Mouse (Mus musculus) left cerebral cortex, postnatal 10 days (tissue): ENCODE measurements at regions not wholly inside any gene's neighbourhood (a gene's known extent, or its start where the extent isn't known, plus 50 kb on each side); places are given as distances from the start of the nearest gene placed in this dataset.

Experiments
- DNase-seq, 2 experiments: peaks; one replicate each; pipeline ENCODE4 v3.0.0; 2021 to 2022; ENCODE audit warnings: low spot score in 2 of 2, mixed read lengths in 1 of 2; ENCODE audit errors: extremely low spot score in 1 of 2
- intact Hi-C: fragments of 180-260 bp; cut with DNase I; formaldehyde crosslinking; loops from one replicate; pipeline ENCODE4 v1.15.1; 2025

- intact Hi-C loops: no loop called here
- no peak for DNase-seq
These were observed 155.8 kb upstream of the Rad23b start for GRCm38 (mm10) chr4:55194061-55194460.

DNA sequence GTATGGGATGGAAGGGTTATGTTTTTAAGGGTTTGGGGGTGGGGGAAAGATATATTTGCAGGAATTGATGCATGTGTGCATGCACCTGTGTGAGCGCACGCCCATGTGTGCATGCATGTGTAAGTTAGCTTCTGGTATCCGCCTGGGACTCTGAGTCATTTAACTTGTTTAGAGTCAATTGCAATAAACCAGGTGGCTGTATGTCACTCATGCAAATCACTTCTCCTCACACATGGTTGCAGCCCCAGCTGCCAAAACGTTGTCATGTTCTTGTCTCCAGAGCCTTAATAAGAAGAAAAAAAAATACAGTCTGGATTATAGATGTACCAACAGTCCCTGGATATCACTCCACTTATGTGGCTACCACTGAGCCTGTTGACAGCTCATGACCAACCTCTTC, 155.3 kb upstream of the Rad23b start:
- intact Hi-C loops: no loop called here
- no peak for DNase-seq

GRCm38 (mm10) chr4:55203731-55204710, 145.8 kb upstream of the Rad23b start:
- peak in 1 of 2 experiments; percentile 26 for DNase-seq
- intact Hi-C loops: no loop called here

GRCm38 (mm10) chr4:55206226-55206625, 143.6 kb upstream of the Rad23b start:
- intact Hi-C loops: no loop called here
- DNase-seq: no peak

GRCm38 (mm10) chr4:55207749-55208385, 142.0 kb upstream of the Rad23b start:
- intact Hi-C loops: no loop called here

DNA sequence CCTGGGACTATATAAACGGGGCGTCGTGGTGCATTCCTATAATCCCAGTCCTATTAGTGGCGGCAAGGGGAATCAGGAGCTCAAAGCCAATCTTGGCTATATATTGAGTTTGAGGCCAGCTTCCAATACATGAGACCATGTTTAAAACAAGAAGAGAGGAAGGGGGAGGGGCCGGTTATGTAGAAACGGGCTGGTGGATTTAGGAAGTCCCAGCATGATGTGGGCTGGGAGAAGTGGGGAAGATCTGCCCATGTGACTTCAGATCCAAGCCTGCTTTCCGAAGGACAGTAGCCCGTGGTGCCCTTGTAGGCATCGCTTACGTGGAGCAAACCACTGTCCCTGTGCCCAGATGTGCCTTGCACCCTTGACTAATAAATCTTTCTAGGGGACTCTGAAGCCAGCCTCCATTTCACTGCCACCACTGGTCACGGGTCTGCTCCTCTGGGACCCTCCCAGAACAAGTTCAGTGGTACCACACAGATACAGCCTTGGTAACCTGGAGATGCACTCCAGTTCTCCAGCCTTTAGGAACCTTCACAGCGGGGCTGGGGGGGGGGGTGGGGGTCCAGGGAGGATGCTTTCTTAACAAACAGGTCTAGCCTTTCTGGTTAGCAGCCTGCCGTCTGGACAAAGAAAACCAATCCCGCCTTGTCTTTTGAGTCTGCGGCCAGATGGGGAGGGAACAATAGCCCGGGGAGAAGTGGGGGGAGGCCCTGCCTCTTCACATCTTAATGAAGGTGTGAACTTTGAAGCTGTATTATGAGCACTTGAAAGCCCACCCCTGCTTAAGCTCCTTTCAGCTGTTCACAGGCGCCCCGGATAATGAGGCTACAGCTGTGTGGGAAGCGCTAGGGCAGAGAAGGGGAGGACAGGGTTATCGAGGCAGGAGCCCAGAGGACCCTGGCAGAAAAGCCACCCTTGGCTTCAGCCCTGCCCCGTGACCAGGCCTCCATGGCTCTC, 141.2 kb upstream of the Rad23b start:
- peak in 1 of 2 experiments; percentile 25 for DNase-seq
- intact Hi-C loops: no loop called here

More at GRCm38 (mm10) chr4:55207749-55208385, 142.0 kb upstream of the Rad23b start:
- DNase-seq: no peak

DNA sequence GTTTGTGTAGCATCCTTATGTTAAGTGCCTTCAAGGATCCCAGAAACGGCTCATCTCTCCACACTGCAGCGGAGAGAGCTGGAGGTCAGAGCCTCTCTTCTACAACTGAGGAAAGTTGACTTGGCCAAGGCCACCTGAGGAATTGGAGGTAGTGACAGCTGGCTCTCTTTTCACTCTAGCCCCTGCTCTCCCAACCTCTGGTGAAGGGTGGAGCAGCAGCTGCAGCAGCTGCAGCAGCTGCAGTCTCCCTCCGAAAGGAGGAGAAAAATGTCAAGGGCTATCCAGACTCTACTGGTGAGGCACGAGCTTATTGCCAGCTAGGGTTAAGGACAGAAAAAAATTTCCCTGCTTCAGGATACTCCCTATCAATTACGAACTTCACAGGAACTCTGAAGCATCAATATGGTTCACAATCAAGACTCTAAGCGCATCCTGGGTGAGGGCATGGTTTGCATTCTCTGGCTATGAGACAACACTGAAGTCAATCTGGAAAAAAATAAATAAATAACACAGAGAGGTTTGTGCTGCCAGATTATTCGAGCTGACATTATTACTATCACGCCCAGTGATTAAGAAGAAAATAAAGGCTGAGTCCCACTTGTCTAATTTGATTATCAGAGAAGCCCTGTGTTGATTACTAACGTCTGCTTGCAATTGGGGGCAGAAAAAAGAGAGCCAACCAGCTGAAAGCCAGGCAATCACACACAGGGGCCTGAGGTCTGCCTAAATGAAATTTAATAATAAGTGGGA, 134.2 kb upstream of the Rad23b start:
- no peak for DNase-seq
- intact Hi-C loops: no loop called here

DNA sequence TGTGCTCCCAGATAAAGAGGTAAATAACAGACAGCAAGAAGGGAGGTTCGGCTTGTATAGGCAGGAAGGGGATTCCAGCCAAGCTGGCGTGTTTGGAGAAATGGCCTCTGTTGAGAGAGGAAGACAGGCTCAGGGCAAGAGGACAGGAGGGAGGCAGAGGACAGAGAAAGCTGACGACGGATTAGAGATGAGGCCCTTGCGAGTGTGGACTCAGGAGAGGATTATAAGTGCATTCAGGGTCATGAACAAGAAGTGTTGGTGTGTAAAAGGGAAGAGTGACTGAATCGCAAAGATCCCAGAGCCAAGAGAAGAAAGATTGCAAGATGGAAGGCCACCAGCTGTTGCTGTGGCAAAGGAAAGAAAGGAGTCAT, 133.7 kb upstream of the Rad23b start:
- intact Hi-C loops: no loop called here
- DNase-seq: no peak

- intact Hi-C loops: no loop called here
- no peak for DNase-seq
These were observed 124.1 kb upstream of the Rad23b start for GRCm38 (mm10) chr4:55225766-55226165.

DNA sequence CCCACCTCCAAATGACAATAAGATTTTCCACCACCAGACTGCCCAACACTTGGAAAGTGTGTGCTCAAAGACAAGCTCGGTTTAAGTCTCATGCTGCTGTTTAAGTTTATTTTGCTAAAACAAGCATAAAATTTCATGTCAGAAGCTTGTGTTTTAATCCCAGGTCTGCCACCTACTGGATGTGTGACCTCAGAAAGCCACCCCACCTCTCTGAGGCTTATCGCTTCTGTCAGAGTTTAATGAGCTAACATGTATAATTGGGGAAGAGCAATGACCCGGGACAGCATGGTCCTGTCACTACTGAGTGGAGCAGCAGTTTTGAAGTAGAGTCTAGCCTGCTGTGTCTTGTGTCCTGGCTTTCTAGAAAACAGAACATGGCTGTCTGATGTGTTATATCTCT, 122.4 kb upstream of the Rad23b start:
- intact Hi-C loops: no loop called here
- no peak for DNase-seq

DNA sequence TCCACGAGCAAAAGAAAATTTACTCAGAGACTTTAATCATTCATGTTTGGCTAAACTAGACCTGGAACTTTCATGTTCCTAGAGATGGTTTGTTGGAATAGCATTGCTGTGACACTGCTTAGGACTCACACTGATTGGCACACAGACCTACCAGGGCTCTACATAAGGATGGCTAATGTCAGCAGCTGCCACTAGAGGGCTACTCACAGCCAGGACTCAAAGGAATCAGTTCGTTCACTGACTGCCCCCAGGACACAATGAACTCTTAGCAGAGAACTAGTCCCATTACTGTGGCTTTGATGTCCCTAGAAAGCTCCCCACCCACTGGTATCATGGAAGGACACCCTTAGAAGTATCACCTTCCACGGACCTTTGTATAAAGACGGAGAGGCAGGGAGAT, 118.3 kb upstream of the Rad23b start:
- no peak for DNase-seq
- intact Hi-C loops: no loop called here

DNA sequence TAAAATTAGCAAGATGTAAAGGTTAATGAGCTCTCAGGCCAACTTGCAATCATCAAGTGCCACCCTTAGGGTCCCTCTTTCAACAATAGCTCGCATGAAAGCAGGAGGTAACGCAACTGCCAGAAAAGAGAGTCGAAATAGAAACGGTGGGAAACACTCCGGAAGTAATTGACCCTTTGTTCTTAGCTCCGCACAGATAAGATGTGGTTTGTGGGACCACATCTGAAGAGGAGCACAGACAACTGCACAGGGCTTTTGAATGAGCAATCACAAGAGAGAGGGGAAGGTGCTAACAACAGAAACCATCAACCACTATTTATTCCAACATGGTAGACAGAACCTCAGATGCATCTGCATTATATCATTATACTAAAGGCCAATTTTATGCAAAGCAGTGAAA, 112.0 kb upstream of the Rad23b start:
- DNase-seq: no peak
- intact Hi-C loops: loop anchor here (5.0 kb wide), 1 partner anchor 1311 kb away; no protein-coding TSS in a partner anchor

GRCm38 (mm10) chr4:55240450-55240849, 109.4 kb upstream of the Rad23b start:
- DNase-seq: peak; percentile 66 to 69
- intact Hi-C loops: loop anchor here (2.0 to 10.0 kb wide), 2 partner anchors 296 to 1356 kb away; partner anchors contain the start of gene Zfp462

GRCm38 (mm10) chr4:55242331-55242730, 107.5 kb upstream of the Rad23b start:
- intact Hi-C loops: loop anchor here (10.0 kb wide), 1 partner anchor 298 kb away; the partner anchor contains the start of gene Zfp462
- DNase-seq: no peak

- no peak for DNase-seq
- intact Hi-C loops: loop anchor here (10.0 kb wide), 1 partner anchor 299 kb away; the partner anchor contains the start of gene Zfp462
These were observed 106.5 kb upstream of the Rad23b start for GRCm38 (mm10) chr4:55243091-55244058.

DNA sequence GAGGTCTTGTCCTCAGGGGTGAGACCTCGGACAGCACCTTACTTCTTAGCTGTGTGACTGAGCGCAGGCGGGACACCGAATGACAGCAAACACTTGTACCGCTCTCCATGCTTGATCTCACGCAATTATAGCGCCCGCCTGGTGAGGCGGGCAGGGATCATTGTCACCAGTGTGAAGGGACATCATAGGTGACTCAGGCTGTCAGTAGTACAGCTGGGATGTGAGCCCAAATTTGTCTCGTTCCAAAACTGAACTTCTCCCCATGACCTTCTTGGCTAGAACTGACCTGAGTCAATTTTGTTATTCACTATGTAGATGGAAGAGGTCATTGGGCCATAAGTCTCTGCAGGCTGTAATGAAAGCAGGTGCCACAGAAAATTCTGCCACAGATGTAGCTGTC, 104.1 kb upstream of the Rad23b start:
- intact Hi-C loops: loop anchor here (10.0 kb wide), 1 partner anchor 301 kb away; the partner anchor contains the start of gene Zfp462
- DNase-seq: no peak

DNA sequence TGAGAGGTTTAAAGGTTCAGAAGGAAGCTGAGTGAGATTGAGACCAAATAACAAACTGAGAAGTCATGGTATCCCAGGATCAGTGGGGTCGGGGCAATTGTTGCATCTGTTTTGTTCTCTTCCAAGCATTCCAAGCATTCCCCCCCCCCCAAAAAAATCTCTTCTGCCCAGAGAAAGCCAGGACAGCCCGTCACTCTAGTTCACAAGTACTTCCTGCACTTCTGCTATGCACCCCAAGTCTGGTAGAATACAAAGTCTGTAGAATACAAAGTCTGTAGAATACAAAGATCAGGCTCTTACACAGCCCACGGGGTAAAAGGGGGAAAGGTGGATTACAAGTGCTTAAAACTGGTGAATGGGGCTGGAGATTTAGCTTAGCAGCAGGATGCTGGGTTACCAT, 99.5 kb upstream of the Rad23b start:
- no peak for DNase-seq
- intact Hi-C loops: no loop called here
